Mouse (Mus musculus) activated CD4-positive, CD25-positive, alpha-beta regulatory T cell, adult 4 months (primary cell): ENCODE data around the gene Eif2b2. TPM values are rescaled to one million over a fixed set of nuclear protein-coding genes. Genes with fewer than 3 reads are reported as not detected.

Experiments used
- ATAC-seq: one replicate; pipeline ENCODE4 v1.8.0; 2017
- polyA plus RNA-seq, 2 experiments: library from polyadenylated mRNA; unstranded; fragments of 100-300 nt; shearing (Covaris generic); gene quantifications; one replicate each; pipeline ENCODE4 v1.2.1; 2017

Eif2b2 gene
- polyA plus RNA-seq, 2 experiments from 2014 or later = 53.5 to 76.2 TPM

DNA sequence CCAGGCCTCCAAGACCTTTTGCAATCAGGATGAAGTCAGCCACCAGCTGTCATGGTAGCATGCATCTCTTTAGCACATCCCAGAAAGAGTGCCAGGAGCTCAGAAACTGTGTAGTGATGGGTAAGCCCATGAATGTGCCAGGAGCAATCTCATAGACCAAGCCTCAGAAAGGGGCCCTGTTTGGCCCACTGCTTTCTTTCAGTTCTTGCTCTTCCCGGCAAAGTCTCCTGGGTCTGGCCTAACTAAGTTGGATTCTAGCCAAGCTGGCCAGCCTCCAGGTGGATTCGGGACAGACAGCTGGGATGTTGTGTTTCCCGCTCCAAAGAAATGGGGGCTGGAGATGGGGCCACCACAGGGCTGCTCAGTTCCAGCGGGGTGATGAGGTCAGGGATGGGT, 24.7 kb upstream of the Eif2b2 start:
- no peak for ATAC-seq

DNA sequence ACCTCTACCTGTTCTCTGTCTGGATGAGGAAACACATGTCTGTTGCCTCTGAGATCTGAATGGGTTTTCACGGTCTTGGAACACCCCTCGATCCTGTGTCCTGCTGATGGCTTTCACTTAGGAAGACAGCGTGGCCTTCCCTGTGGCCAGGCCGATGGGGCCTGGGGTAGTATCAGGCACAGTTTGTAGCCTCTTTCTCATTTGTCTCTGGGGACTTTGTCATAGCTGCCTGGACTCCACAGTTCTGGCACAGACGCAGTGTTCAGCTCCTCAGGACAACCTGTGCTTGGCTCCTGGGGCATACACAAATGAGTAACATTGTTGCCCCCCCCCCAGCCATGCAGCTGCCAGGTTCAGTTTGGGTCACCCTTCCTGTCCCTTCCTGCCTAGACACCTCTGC, 24.2 kb upstream of the Eif2b2 start:
- ATAC-seq = no peak

- no peak for ATAC-seq
Observed at GRCm38 (mm10) chr12:85196191-85196590, 23.1 kb upstream of the Eif2b2 start.

DNA sequence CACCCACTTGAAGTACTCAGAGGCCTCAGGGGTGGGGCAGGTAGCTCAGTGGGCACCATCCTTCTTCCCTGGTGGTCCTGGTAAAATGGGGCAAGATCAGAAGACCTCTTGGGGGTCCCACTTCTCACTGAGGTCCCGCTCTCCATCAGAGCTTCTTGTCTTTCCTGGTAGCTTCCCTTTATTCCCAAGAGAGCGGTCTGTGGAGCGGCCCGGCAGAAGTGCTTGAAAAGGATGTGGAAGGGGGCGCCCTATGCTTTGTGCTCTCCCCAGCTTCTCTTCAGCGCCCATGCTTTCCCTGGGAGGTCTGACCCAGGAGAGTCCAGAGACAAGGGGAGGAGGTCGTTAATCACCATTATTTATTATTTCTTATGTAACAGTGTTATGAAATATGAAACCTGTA, 21.9 kb upstream of the Eif2b2 start:
- ATAC-seq = no peak

DNA sequence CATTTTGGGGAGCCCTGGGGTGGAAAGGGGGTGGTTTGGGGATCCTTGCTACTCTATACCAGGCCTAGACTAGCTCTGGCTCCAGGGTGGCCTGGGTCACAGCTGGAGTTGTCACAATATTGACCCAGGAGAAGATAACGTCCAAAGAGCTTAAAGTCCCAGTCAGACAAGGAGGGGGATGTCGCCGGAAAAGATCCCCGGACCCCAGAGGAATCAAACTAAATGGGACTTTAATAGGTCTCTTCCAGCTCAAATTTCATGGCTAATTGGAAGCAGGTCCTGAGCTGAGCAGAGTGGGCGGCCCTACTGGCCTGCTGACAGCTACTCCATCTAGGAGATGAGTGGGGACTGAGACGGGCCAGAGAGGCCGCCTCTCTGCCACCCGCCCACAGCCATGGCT, 21.3 kb upstream of the Eif2b2 start:
- ATAC-seq = no peak

DNA sequence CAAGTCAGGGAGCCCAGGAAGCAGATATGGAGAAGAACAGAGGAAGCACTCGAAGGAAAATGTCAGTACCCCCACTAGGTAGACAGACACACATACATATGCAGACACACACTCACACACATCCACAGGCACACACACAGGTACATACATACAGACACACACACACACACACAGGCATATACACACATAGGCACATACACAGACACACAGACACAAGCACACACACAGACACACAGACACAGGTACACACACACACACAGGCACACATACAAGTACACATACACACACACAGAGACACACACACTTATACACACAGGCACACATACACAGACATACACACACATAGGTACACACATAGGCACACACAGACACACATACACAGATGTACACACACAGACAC, 19.3 kb upstream of the Eif2b2 start:
- no peak for ATAC-seq

DNA sequence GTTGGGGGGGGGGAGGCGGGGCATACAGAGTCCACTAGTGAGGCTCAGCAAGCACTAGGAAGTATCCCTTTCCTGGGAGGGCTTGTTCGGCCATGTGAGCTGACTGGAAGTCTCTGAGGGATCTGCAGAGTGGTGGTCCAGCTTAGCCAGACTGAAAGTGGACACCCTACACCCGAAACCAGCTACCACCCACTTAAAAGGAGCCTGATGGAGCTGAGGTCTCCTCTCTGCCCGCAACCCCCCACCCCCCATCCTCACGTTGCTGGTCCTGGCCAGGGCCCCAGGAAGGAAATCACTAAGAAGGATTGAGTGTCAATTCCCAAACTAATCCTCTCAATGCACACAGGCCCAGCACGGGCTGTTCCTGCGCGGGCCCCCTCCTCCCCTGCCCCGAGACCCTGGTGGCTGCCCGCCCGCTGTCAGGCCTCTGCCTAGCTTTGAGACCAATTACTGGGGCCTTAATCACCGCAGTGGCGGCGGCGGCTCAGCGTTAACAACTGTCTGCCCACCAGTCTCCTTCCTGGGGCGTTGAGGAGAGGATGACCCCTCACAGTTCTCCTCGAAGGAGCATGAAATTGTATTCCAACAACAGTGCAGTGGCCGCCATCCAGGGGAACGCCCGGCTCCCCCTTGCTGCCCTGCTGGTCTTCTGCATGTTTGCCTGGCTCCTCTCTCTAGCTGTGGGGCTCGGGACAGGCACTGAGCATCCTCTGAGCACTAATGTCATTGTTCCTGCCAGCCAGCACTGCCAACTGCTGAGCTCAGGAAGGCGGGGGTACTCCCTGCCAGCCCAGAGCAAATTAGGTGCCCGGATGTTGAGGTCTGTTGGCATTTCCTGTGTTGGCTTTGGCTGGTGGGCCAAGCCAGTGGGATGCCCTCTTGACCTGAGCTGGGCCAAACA, 18.1 kb upstream of the Eif2b2 start:
- ATAC-seq = no peak

DNA sequence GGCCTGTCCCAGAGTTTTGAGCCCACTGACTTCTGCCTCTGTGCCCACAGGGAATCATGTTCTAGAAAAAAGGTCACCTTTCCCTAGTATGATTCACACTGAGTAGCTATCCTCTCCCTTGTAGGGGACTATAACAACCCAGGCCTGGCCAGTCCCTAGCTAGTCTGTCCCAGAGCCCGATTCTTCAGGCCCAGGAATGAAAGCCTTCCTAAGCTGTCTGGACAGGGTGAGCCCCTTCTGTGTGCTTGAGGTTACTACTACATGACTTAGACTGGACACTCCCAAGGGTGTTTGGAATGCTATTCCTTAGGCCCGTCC, 17.5 kb upstream of the Eif2b2 start:
- no peak for ATAC-seq

DNA sequence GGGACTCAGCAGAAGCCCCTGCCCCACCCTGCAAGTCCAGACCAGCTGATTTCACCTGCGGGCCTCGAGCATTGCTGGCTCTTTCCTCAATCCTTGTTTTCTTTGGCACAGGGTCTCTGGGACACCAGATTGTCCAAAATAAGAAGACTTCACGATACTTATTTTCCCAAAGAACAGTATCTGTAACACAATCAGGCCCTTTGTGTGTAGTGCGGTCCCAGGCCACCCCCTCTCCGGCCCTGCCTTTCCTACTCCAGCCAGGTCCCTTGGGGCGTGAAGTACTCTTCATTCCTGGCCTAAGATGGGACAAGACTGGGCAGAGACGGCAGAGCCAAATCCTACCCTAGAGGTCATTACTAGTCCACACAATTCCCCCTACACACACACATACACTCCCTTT, 17.1 kb upstream of the Eif2b2 start:
- ATAC-seq = no peak

DNA sequence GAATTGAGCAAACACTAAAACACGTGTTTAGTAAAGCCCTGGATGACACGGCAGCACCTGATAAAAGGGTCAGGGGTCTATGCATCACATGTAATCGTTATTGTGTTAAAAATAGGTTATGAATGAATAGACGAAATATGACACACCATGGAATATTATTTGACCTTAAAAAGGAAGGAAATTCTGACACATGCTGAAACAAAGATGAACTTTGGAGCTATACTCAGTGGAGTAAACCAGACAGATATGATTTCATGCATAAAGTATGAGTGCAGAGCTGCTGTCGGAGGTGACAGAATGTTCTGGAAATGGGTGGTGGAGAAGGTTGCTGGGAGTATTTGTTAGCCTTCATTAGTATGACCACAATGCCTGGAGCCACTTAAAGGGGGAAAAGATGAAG, 15.6 kb upstream of the Eif2b2 start:
- ATAC-seq = no peak

DNA sequence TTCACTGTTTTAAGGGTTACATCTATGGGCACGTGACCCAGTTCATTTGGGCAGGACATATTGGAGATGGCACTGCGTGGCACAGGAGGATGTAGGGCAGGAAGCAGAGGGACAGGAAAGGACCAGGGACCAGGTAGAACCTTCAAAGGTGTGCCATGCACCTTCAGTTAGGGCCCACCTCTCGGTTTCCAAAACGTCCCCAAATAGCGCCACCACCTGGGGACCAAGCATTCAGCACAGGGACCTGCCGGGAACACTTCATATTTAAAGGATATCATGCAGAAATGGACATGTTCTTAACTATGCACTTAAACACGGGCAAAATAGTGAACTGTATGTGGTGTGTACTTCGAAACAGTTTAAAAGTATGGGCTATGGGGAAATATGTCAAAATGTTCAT, 15.2 kb upstream of the Eif2b2 start:
- ATAC-seq = no peak

GRCm38 (mm10) chr12:85205425-85205824, 13.9 kb upstream of the Eif2b2 start:
- no peak for ATAC-seq

DNA sequence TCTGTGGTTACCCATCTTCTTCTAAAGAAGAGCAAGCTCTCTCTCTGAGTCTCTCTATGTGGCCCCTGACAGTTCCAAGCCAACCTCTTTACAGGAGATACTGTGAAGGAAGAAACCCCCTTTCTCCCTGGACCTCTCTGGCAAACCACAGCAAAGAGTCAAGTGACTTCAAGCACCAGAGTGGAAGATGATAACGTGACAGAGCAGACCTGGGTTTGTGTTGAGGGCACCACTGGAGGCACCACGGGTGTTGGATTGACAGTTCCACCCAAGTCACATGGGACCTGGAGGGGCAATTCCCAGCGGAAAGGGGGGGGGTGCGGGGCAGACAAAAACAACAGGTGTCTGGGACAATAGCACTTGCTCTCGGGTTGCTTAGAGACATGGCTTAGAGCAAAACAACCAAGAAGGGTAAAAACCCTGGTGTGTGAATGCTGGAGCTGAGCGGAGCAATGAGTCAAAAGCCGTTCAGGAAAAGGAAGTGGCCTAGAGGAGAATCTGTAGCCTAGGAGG, 10.5 kb upstream of the Eif2b2 start:
- ATAC-seq = no peak

GRCm38 (mm10) chr12:85215031-85215430, 4.2 kb upstream of the Eif2b2 start:
- ATAC-seq = no peak

- ATAC-seq = no peak
Observed at GRCm38 (mm10) chr12:85217733-85218310, 1.5 kb upstream of the Eif2b2 start.

- peak; percentile 24 for ATAC-seq
Observed at GRCm38 (mm10) chr12:85219905-85220290, 617 bp downstream of the Eif2b2 start.

- ATAC-seq = no peak
Observed at GRCm38 (mm10) chr12:85227227-85227626, 7.9 kb downstream of the Eif2b2 start.

GRCm38 (mm10) chr12:85227876-85228599, 8.8 kb downstream of the Eif2b2 start:
- no peak for ATAC-seq

DNA sequence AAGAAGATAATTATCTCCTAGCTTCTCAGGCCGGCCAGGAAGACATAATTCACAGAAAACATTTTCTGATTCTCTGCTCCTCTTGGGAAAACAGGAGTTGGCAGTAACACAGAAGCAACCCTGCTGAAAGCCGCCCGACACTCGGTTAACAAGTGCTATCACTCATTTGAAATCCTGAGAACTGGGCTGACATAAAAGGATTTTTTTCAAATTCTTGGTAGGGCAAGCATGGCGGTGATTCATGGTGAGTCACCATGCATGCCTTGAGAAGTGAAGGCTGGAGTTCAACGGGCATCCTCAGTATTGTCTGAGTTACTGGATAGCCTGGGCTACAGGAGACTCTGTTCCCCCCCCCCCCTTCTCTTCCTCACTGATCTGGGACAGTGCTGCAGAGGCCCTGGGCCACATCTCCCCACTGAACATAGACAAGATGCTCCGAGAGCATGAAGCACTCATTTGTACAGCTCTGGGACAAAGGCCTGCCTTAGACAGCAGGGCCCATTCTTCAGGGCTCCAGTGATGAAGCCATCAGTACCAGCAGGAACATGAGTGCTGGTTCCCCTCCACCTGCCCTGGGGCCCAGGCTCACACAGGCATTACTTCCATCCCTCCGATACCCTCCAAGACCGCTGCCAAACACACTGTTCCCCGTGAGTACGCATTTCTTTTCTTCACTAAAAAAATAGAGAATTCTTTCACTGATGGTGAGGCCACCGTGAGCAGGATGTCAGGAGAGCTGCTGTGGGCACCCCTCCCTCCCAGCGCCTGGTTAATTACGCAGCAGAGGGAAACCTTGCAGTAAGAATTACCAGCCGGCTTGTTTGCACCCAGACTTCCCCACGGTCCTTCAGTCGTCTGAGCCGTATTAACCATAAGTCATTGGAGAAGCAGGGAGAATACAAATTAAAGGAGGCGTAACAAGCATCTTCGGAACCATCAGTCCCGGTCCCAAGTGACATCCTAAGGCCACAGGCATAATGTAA, 14.4 kb downstream of the Eif2b2 start:
- no peak for ATAC-seq

DNA sequence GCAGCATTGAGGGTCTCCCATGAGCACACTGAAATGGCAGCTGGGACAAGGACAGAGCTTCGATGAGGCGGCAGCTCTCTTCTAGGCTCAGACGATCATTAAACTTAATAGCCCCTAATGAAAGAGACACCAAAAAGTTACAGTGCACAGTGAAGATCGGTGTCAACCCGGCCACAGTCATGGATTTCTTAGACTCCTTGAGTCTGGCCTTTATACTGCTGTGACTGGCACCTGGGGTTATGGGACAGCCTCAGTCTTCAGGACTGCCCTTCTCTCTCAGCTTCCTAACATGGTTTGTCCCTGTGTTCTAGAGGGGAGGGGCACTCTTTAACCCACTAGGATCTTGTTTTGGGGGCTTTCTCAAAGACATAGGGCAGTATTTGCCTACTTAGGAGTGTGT, 18.3 kb downstream of the Eif2b2 start:
- no peak for ATAC-seq

- no peak for ATAC-seq
Observed at GRCm38 (mm10) chr12:85252083-85252482, 32.8 kb downstream of the Eif2b2 start.

GRCm38 (mm10) chr12:85256074-85256751, 36.9 kb downstream of the Eif2b2 start:
- ATAC-seq = no peak
